Mouse (Mus musculus) yolk sac, embryonic 10.5 days (tissue): Measurements from ENCODE around the gene Macrod2.

Experiments
- DNase-seq: peaks from one replicate; pipeline ENCODE4 v3.0.0-alpha.2; 2017; ENCODE audit warnings: low spot score

The Macrod2 gene

GRCm38 (mm10) chr2:141212291-141212690, 817.2 kb downstream of the Macrod2 start:
- DNase-seq, result no peak

GRCm38 (mm10) chr2:141217490-141217889, 822.4 kb downstream of the Macrod2 start:
- DNase-seq, result no peak

- no peak for DNase-seq
Measured at GRCm38 (mm10) chr2:141217925-141218324, 822.8 kb downstream of the Macrod2 start.

GRCm38 (mm10) chr2:141228809-141229208, 833.7 kb downstream of the Macrod2 start:
- no peak for DNase-seq

GRCm38 (mm10) chr2:141229820-141230219, 834.7 kb downstream of the Macrod2 start:
- no peak for DNase-seq

GRCm38 (mm10) chr2:141231011-141231668, 836.0 kb downstream of the Macrod2 start:
- no peak for DNase-seq

- DNase-seq, result peak; percentile 7
Measured at GRCm38 (mm10) chr2:141234306-141234705, 839.2 kb downstream of the Macrod2 start.

GRCm38 (mm10) chr2:141234724-141235453, 839.8 kb downstream of the Macrod2 start:
- no peak for DNase-seq

GRCm38 (mm10) chr2:141247680-141248079, 852.6 kb downstream of the Macrod2 start:
- no peak for DNase-seq

GRCm38 (mm10) chr2:141264582-141264981, 869.5 kb downstream of the Macrod2 start:
- no peak for DNase-seq

GRCm38 (mm10) chr2:141266591-141266990, 871.5 kb downstream of the Macrod2 start:
- DNase-seq, result no peak

- DNase-seq, result peak; percentile 47
Measured at GRCm38 (mm10) chr2:141271541-141271940, 876.4 kb downstream of the Macrod2 start.

GRCm38 (mm10) chr2:141272966-141273365, 877.9 kb downstream of the Macrod2 start:
- DNase-seq, result no peak

GRCm38 (mm10) chr2:141274262-141274661, 879.2 kb downstream of the Macrod2 start:
- no peak for DNase-seq

- no peak for DNase-seq
Measured at GRCm38 (mm10) chr2:141279130-141279698, 884.1 kb downstream of the Macrod2 start.

- DNase-seq, result no peak
Measured at GRCm38 (mm10) chr2:141280817-141281216, 885.7 kb downstream of the Macrod2 start.

GRCm38 (mm10) chr2:141286110-141286747, 891.1 kb downstream of the Macrod2 start:
- DNase-seq, result no peak

GRCm38 (mm10) chr2:141288494-141288893, 893.4 kb downstream of the Macrod2 start:
- peak; percentile 40 for DNase-seq

- peak; percentile 19 for DNase-seq
Measured at GRCm38 (mm10) chr2:141289059-141289713, 894.1 kb downstream of the Macrod2 start.

GRCm38 (mm10) chr2:141292847-141293246, 897.7 kb downstream of the Macrod2 start:
- DNase-seq, result no peak

- DNase-seq, result no peak
Measured at GRCm38 (mm10) chr2:141299168-141299567, 904.1 kb downstream of the Macrod2 start.

- DNase-seq, result no peak
Measured at GRCm38 (mm10) chr2:141301030-141301429, 905.9 kb downstream of the Macrod2 start.
